Mouse (Mus musculus): ENCODE measurements around the gene Cox7b. TPM values are rescaled to one million over a fixed set of nuclear protein-coding genes. Genes with fewer than 3 reads are reported as not detected.

The Cox7b gene
- total RNA-seq, 1 experiment from 2014 or later, result 360 TPM

Other genes with a start within 250 kb of the Cox7b start
- gene Atrx, start 86.3 kb upstream of the Cox7b start, total RNA-seq (2021), result 146 and 148 TPM in 2 replicates
- 43.5 and 50.5 TPM in 2 replicates for gene Magt1, start 3.8 kb upstream of the Cox7b start, total RNA-seq (2021)
- gene Atp7a, start 11.6 kb downstream of the Cox7b start, total RNA-seq (2021), result 43.6 and 44.9 TPM in 2 replicates
- gene Tlr13, start 127.5 kb downstream of the Cox7b start, total RNA-seq (2021), result 1.1 and 1.3 TPM in 2 replicates
- gene Pgk1, start 171.4 kb downstream of the Cox7b start, total RNA-seq (2021), result 218 and 234 TPM in 2 replicates
- 16.4 and 16.8 TPM in 2 replicates for gene Taf9b, start 205.5 kb downstream of the Cox7b start, total RNA-seq (2021)
- gene Fnd3c2, start 239.7 kb downstream of the Cox7b start, total RNA-seq (2021), result not detected in 2 replicates

All from adrenal gland, postnatal 25 days (tissue).